Mouse (Mus musculus) intestine, embryonic 16.5 days (tissue): Measurements from ENCODE around the gene Siah3. TPM values are rescaled to one million over a fixed set of nuclear protein-coding genes. Genes with fewer than 3 reads are reported as not detected.

Experiments
- ATAC-seq: fragments of 200-750 bp; cut with Nextera tagmentation; 2 replicates; pipeline ENCODE4 v1.8.0; 2017; ENCODE audit warnings: moderate TSS enrichment, moderate library complexity
- H3K27ac ChIP-seq: fragments of 300-500 bp; sonication (generic); 2 replicates; pipeline ENCODE4 v1.5.1; 2014; ENCODE audit warnings: mild to moderate bottlenecking, low read length
- H3K27me3 ChIP-seq: fragments of 300-500 bp; sonication (generic); replicated peaks from 2 replicates; pipeline ENCODE4 v1.6.1; 2014; ENCODE audit warnings: low read length, control low read depth, mixed read lengths; ENCODE audit not compliant: control insufficient read depth, insufficient read depth
- H3K36me3 ChIP-seq: fragments of 300-500 bp; sonication (generic); 2 replicates; pipeline ENCODE4 v1.6.1; 2014; ENCODE audit warnings: low read length, control low read depth; ENCODE audit not compliant: control insufficient read depth, insufficient read depth
- H3K4me1 ChIP-seq: fragments of 300-500 bp; sonication (generic); 2 replicates; pipeline ENCODE4 v1.6.1; 2014; ENCODE audit warnings: low read length, control low read depth, mixed read lengths; ENCODE audit not compliant: control insufficient read depth, insufficient read depth
- H3K4me2 ChIP-seq: fragments of 300-500 bp; sonication (generic); 2 replicates; pipeline ENCODE4 v1.6.1; 2014; ENCODE audit warnings: low read depth, low read length, control low read depth
- H3K4me3 ChIP-seq: fragments of 300-500 bp; sonication (generic); 2 replicates; pipeline ENCODE4 v1.5.1; 2014; ENCODE audit warnings: mild to moderate bottlenecking, low read length
- H3K9ac ChIP-seq: fragments of 300-500 bp; sonication (generic); 2 replicates; pipeline ENCODE4 v1.6.1; 2014; ENCODE audit warnings: low read depth, low read length
- H3K9me3 ChIP-seq: fragments of 300-500 bp; sonication (generic); 2 replicates; pipeline ENCODE4 v1.6.1; 2016; ENCODE audit warnings: low read length, control low read depth; ENCODE audit not compliant: control insufficient read depth
- WGBS: fragments of 180-500 bp; shearing (Covaris S2); extraction: QIAGEN DNeasy Blood & Tissue Kit; methylation state at CpG from one replicate; pipeline ENCODE4 v1.1.7; 2014; 5-methylcytosine and 5-hydroxymethylcytosine counted together
- polyA plus RNA-seq: library from polyadenylated mRNA; unstranded; fragments of >200 nt; fragmentation: Nextera tagmentation; extraction: Ambion mirVana; gene quantifications from 2 replicates; pipeline ENCODE4 v1.2.1, GENCODE M21; 2015

The Siah3 gene
- polyA plus RNA-seq, 1 experiment from 2014 or later: 0.16 TPM

GRCm38 (mm10) chr14:75579010-75579409 is 123.2 kb downstream of the Siah3 start:
- no peak for ATAC-seq
- H3K9ac ChIP-seq: no peak overlapping the region

More at GRCm38 (mm10) chr14:75579010-75579409, 123.2 kb downstream of the Siah3 start:
- Histone ChIP-seq H3K27ac (no peak overlapping the region), H3K36me3 (no peaks in the 10 kb centered on the region), H3K9me3 (no peaks in the 10 kb centered on the region), H3K4me1 (peaks cover 2% of the 10 kb centered on the region; the same call in 1 of the 2 replicates), H3K4me3 (no peak overlapping the region), H3K27me3 (no peaks in the 10 kb centered on the region), H3K4me2 (no peak overlapping the region)
- 80% methylated on average over 6 of the region's 6 CpGs for WGBS

Other genes starting within 250 kb of the Siah3 start
- gene Cpb2, start 213.7 kb upstream of the Siah3 start, polyA plus RNA-seq: 4.7 and 6.8 TPM in 2 replicates
- 19.9 and 21.2 TPM in 2 replicates for gene Zc3h13, start 171.6 kb upstream of the Siah3 start, polyA plus RNA-seq
- gene Spert, start 137.1 kb downstream of the Siah3 start, polyA plus RNA-seq: not detected in 2 replicates
- not detected in 2 replicates for gene Erich6b, start 186.3 kb downstream of the Siah3 start, polyA plus RNA-seq